Mouse (Mus musculus): Measurements from ENCODE around the gene Usp6nl. TPM values are rescaled to one million over a fixed set of nuclear protein-coding genes. Genes with fewer than 3 reads are reported as not detected.

Usp6nl gene
- total RNA-seq, 2 experiments from 2014 or later = 13.1 to 13.5 TPM

- no peak for DNase-seq (ENCODE audit: low spot score in 2 of 2)
- no peak overlapping the region for H3K27ac ChIP-seq
- TF ChIP-seq CTCF (conservative IDR thresholded peaks at IDR 0.05) = no peak
Measured at GRCm38 (mm10) chr2:6336649-6337048, 14.2 kb downstream of the Usp6nl start.

GRCm38 (mm10) chr2:6337436-6337835 is 15.0 kb downstream of the Usp6nl start:
- Histone ChIP-seq H3K27ac (no peak overlapping the region), H3K4me3 (no peak overlapping the region)
- DNase-seq (ENCODE audit: low spot score in 2 of 2) = no peak
- TF ChIP-seq CTCF (conservative IDR thresholded peaks at IDR 0.05) = no peak

More at GRCm38 (mm10) chr2:6336649-6337048, 14.2 kb downstream of the Usp6nl start:
- H3K4me3 ChIP-seq = no peak overlapping the region

GRCm38 (mm10) chr2:6338031-6338629 is 15.7 kb downstream of the Usp6nl start:
- DNase-seq (ENCODE audit: low spot score in 2 of 2) = no peak
- no peak overlapping the region for H3K4me3 ChIP-seq
- TF ChIP-seq CTCF (conservative IDR thresholded peaks at IDR 0.05) = no peak
- H3K27ac ChIP-seq = no peak overlapping the region

- no peak overlapping the region for H3K27ac ChIP-seq
- no peak for DNase-seq (ENCODE audit: low spot score in 2 of 2)
- no peak overlapping the region for H3K4me3 ChIP-seq
- no peak for TF ChIP-seq CTCF (conservative IDR thresholded peaks at IDR 0.05)
Measured at GRCm38 (mm10) chr2:6340439-6340838, 18.0 kb downstream of the Usp6nl start.

GRCm38 (mm10) chr2:6341496-6341895 is 19.0 kb downstream of the Usp6nl start:
- Histone ChIP-seq H3K4me3 (no peak overlapping the region), H3K27ac (no peak overlapping the region)
- TF ChIP-seq CTCF (conservative IDR thresholded peaks at IDR 0.05) = no peak
- DNase-seq (ENCODE audit: low spot score in 2 of 2) = no peak

GRCm38 (mm10) chr2:6349256-6350092 is 27.0 kb downstream of the Usp6nl start:
- DNase-seq (ENCODE audit: low spot score in 2 of 2) = peak; percentile 36 to 41
- Histone ChIP-seq H3K27ac (peak overlapping the region; percentile 8; the same call in 1 of the 2 replicates), H3K4me3 (no peak overlapping the region)
- TF ChIP-seq CTCF (conservative IDR thresholded peaks at IDR 0.05) = no peak

GRCm38 (mm10) chr2:6350164-6350563 is 27.7 kb downstream of the Usp6nl start:
- Histone ChIP-seq H3K4me3 (no peak overlapping the region), H3K27ac (no peak overlapping the region)
- no peak for TF ChIP-seq CTCF (conservative IDR thresholded peaks at IDR 0.05)
- DNase-seq (ENCODE audit: low spot score in 2 of 2) = no peak

- Histone ChIP-seq H3K4me3 (no peak overlapping the region), H3K27ac (no peak overlapping the region)
- DNase-seq (ENCODE audit: low spot score in 2 of 2) = no peak
- no peak for TF ChIP-seq CTCF (conservative IDR thresholded peaks at IDR 0.05)
Measured at GRCm38 (mm10) chr2:6350931-6351695, 28.6 kb downstream of the Usp6nl start.

GRCm38 (mm10) chr2:6352541-6352971 is 30.1 kb downstream of the Usp6nl start:
- no peak for TF ChIP-seq CTCF (conservative IDR thresholded peaks at IDR 0.05)
- no peak overlapping the region for H3K4me3 ChIP-seq
- no peak overlapping the region for H3K27ac ChIP-seq
- DNase-seq (ENCODE audit: low spot score in 2 of 2) = no peak

GRCm38 (mm10) chr2:6353060-6353459 is 30.6 kb downstream of the Usp6nl start:
- DNase-seq (ENCODE audit: low spot score in 2 of 2) = no peak
- TF ChIP-seq CTCF (conservative IDR thresholded peaks at IDR 0.05) = no peak
- H3K27ac ChIP-seq = no peak overlapping the region
- no peak overlapping the region for H3K4me3 ChIP-seq

GRCm38 (mm10) chr2:6357306-6357705 is 34.8 kb downstream of the Usp6nl start:
- H3K4me3 ChIP-seq = no peak overlapping the region
- DNase-seq (ENCODE audit: low spot score in 2 of 2) = no peak
- no peak overlapping the region for H3K27ac ChIP-seq
- no peak for TF ChIP-seq CTCF (conservative IDR thresholded peaks at IDR 0.05)

- TF ChIP-seq CTCF (conservative IDR thresholded peaks at IDR 0.05) = no peak
Measured at GRCm38 (mm10) chr2:6359645-6360044, 37.2 kb downstream of the Usp6nl start.

GRCm38 (mm10) chr2:6363126-6363525 is 40.7 kb downstream of the Usp6nl start:
- DNase-seq (ENCODE audit: low spot score in 2 of 2) = no peak
- Histone ChIP-seq H3K27ac (no peak overlapping the region), H3K4me3 (no peak overlapping the region)
- no peak for TF ChIP-seq CTCF (conservative IDR thresholded peaks at IDR 0.05)

More at GRCm38 (mm10) chr2:6359645-6360044, 37.2 kb downstream of the Usp6nl start:
- H3K4me3 ChIP-seq = no peak overlapping the region
- H3K27ac ChIP-seq = no peak overlapping the region
- DNase-seq (ENCODE audit: low spot score in 2 of 2) = no peak

All from layer of hippocampus, adult 2 months (tissue).